Mouse (Mus musculus): ENCODE measurements around the gene Arhgef15.

DNA sequence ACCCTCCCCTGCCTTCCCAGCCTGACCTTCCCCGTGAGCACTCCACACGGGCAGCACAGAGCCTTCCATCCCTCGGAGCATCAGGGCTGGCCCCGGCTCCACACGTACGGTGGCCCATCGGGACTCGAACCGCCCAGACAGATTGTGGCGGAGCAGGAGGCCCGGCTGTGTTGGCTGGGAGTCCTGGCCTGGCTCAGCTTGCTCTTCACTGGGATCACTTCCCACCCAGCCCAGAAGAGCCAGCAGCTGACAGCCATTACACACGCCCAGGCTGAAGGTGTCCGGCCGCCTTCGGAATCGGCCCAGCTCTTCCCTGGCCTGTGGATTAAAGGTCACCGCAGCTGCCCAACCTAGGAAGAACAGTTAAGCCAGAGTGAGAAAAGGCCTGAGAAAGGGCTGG, 31.1 kb upstream of the Arhgef15 start:
- TF ChIP-seq POLR2A (IDR thresholded peaks at IDR 0.05; ENCODE audit: insufficient read length, low read depth) (no peak), MAX (IDR thresholded peaks at IDR 0.05; ENCODE audit: low read depth) (no peak), TCF12 (IDR thresholded peaks at IDR 0.05; ENCODE audit: insufficient read depth, poor library complexity, severe bottlenecking) (no peak), E2F4 (IDR thresholded peaks at IDR 0.05; ENCODE audit: insufficient read depth) (no peak)
